Mouse (Mus musculus): ENCODE measurements around the gene Ablim1. TPM values are rescaled to one million over a fixed set of nuclear protein-coding genes. Genes with fewer than 3 reads are reported as not detected.
"Not testable (repeated sequence)": the region's sequence is repeated elsewhere in the genome, so short reads cannot be mapped to it uniquely, and the experiment has no call there.

Ablim1 gene
- polyA plus RNA-seq, 1 experiment from 2014 or later, result 30.2 TPM

DNA sequence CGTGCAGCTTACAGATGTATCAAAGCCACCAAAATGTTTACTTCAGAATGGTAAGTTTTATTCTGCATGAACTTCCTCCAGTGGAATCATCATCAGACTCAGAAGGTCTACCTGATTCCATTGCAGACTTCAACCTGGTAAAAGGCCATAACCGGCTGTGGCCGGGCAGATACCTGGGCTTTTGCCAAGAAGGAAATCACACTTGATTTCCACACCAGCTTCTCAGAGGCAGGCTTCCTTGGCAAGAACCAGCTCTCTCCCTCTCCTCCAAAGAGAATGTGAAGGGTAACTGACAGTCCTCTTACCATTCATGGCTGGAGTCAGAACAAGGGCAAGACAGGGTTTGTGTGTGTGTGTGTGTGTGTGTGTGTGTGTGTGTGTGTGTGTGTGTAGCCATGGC, 171.1 kb downstream of the Ablim1 start:
- no peaks in the 10 kb centered on the region; the same call in 1 of the 2 replicates for H3K4me1 ChIP-seq (replicated peaks; ENCODE audit: control insufficient read depth, insufficient read depth, low read length)
- H3K9me3 ChIP-seq (ENCODE audit: control insufficient read depth, low read length), result peaks cover 5% of the 10 kb centered on the region; the same call in 1 of the 2 replicates
- ATAC-seq (replicated peaks; ENCODE audit: low FRiP score, low TSS enrichment, low read depth) (no peak), DNase-seq (ENCODE audit: low spot score) (no peak)
- no peak overlapping the region for H3K27ac ChIP-seq (ENCODE audit: low read depth)
- no peaks in the 10 kb centered on the region for H3K36me3 ChIP-seq (ENCODE audit: control insufficient read depth, insufficient read depth, low read length)
- 76% methylated on average over 3 of the region's 3 CpGs for WGBS
- H3K4me2 ChIP-seq (ENCODE audit: low read length), result no peak overlapping the region
- H3K9ac ChIP-seq (ENCODE audit: low read length), result no peak overlapping the region
- no peaks in the 10 kb centered on the region for H3K27me3 ChIP-seq (replicated peaks; ENCODE audit: control insufficient read depth, insufficient read depth, low read length)
- H3K4me3 ChIP-seq (ENCODE audit: low read depth, low read length), result no peak overlapping the region

DNA sequence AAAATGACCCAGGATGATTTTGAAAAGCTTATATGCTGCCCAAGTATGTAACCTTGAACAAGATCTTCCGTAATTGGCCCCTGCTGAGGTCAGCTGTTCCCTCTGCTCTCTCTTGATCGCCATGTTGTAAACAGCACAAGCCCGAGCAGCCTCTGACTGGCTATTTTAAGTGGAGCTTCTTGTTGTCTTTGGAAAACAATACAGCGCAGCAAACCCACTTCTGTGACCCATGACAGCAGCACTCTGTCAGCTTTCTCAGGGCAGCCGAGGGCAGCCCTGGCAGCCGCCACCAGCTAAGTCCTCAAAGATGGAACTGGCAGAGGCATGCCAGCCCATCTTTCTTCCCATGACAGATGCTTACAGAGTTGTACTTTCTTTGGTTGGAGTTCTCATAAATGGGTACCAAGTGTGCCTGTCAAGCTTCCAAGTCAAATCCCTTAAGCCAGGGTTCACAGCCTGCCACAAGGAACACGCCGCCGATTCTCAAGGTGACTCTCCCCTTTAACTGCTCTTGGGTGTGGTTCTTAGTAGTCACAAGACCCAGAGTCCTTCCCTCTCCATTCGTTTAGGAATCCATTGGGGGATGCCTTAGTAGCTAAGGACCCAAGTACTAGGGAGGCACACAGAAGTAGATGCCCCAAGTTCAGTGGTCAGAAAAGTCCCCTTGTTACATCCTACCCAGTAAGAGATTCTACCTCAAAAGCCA, 172.8 kb downstream of the Ablim1 start:
- H3K36me3 ChIP-seq (ENCODE audit: control insufficient read depth, insufficient read depth, low read length), result no peaks in the 10 kb centered on the region
- H3K4me2 ChIP-seq (ENCODE audit: low read length), result no peak overlapping the region
- no peak overlapping the region for H3K4me3 ChIP-seq (ENCODE audit: low read depth, low read length)
- no peak overlapping the region for H3K9ac ChIP-seq (ENCODE audit: low read length)
- no peak for DNase-seq (ENCODE audit: low spot score)
- ATAC-seq (replicated peaks; ENCODE audit: low FRiP score, low TSS enrichment, low read depth), result no peak
- H3K27ac ChIP-seq (ENCODE audit: low read depth), result no peak overlapping the region
- no peaks in the 10 kb centered on the region for H3K27me3 ChIP-seq (replicated peaks; ENCODE audit: control insufficient read depth, insufficient read depth, low read length)
- WGBS, result 78% methylated on average over 10 of the region's 10 CpGs
- no peaks in the 10 kb centered on the region for H3K4me1 ChIP-seq (replicated peaks; ENCODE audit: control insufficient read depth, insufficient read depth, low read length)
- H3K9me3 ChIP-seq (ENCODE audit: control insufficient read depth, low read length), result peaks cover 5% of the 10 kb centered on the region; the same call in 1 of the 2 replicates

DNA sequence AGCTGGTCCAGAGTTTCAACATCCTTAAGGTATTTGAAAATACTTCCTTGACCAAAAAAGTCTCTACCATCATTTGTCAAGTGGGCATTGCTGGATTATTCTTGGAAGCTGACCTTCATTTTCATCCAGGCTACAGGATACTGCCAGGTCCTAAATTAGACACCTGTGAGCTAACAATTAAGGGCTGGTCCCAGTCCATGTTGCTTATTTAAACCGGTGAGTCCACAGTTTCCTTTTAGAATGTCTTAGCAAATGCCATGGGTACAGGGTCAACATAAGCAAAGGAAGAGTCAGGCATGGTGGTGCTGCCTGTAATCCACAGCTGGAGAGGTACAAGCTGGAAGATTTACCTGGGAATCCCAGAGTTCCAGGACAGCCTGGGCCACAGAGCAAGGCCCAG, 173.8 kb downstream of the Ablim1 start:
- Histone ChIP-seq H3K4me3 (ENCODE audit: low read depth, low read length) (no peak overlapping the region), H3K4me1 (replicated peaks; ENCODE audit: control insufficient read depth, insufficient read depth, low read length) (no peaks in the 10 kb centered on the region), H3K27me3 (replicated peaks; ENCODE audit: control insufficient read depth, insufficient read depth, low read length) (no peaks in the 10 kb centered on the region), H3K9ac (ENCODE audit: low read length) (no peak overlapping the region), H3K9me3 (ENCODE audit: control insufficient read depth, low read length) (peaks cover 5% of the 10 kb centered on the region; the same call in 1 of the 2 replicates), H3K27ac (ENCODE audit: low read depth) (no peak overlapping the region), H3K4me2 (ENCODE audit: low read length) (no peak overlapping the region), H3K36me3 (ENCODE audit: control insufficient read depth, insufficient read depth, low read length) (no peaks in the 10 kb centered on the region)
- 52% methylated on average over 1 of the region's 1 CpGs for WGBS
- DNase-seq (ENCODE audit: low spot score), result no peak
- no peak for ATAC-seq (replicated peaks; ENCODE audit: low FRiP score, low TSS enrichment, low read depth)

DNA sequence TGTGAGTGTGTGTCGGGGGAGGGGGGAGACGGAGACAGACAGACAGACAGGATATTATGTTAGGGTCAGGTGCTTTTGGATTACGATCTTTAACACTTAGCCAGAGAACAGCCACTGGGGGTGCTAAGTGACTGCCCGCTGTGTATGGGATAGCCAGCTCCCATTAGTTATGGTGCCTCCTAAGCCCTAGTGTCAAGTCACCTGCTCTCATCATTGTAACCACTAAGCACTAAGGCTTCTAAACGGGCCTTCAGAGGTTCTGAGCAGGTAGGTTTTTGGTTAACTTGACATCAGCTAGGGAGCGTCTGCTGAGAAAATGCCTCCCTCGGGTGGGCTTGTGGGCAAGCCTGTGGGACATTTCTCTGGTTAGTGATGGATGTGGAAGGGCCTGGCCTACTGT, 174.6 kb downstream of the Ablim1 start:
- H3K4me1 ChIP-seq (replicated peaks; ENCODE audit: control insufficient read depth, insufficient read depth, low read length), result peaks cover under 1% of the 10 kb centered on the region
- no peaks in the 10 kb centered on the region for H3K36me3 ChIP-seq (ENCODE audit: control insufficient read depth, insufficient read depth, low read length)
- 72% methylated on average over 7 of the region's 7 CpGs for WGBS
- DNase-seq (ENCODE audit: low spot score) (no peak), ATAC-seq (replicated peaks; ENCODE audit: low FRiP score, low TSS enrichment, low read depth) (no peak)
- H3K9ac ChIP-seq (ENCODE audit: low read length), result no peak overlapping the region
- H3K27me3 ChIP-seq (replicated peaks; ENCODE audit: control insufficient read depth, insufficient read depth, low read length), result no peaks in the 10 kb centered on the region
- no peak overlapping the region for H3K27ac ChIP-seq (ENCODE audit: low read depth)
- H3K4me2 ChIP-seq (ENCODE audit: low read length), result no peak overlapping the region
- peaks cover 5% of the 10 kb centered on the region; the same call in 1 of the 2 replicates for H3K9me3 ChIP-seq (ENCODE audit: control insufficient read depth, low read length)
- no peak overlapping the region for H3K4me3 ChIP-seq (ENCODE audit: low read depth, low read length)

DNA sequence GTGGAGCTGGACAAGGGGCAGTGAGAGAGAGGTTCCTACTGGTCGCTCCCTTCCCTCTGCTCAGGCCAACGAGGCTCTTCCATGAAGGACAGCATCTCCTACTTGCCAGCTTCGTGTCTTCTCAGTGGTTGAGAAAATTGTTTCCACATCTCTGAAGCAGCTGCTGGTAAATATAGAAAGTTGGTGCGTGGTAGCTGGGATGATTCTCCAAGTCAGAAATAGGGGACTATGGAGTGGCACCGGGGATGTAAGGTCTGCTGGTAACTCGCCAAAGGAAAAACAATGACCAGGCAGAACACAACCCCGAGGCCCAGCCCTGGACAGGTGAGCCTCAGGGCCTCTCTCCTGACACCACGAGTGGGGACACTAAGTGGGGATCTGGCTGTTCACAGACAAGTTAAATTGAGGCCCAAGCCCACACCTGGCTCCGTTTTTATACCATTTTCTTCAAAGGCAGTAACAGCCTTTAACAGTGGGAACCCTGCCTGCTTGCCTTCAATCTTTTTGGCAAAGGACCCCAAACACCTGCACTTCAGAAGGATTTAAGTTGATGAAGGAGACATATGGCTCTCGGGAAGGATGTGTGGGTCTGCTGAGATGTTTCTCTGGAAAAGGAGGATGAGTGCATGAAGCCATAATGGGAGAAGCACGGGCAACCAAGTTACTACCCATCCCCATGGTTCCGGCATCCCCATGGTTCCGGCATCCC, 175.7 kb downstream of the Ablim1 start:
- H3K36me3 ChIP-seq (ENCODE audit: control insufficient read depth, insufficient read depth, low read length), result no peaks in the 10 kb centered on the region
- no peaks in the 10 kb centered on the region for H3K27me3 ChIP-seq (replicated peaks; ENCODE audit: control insufficient read depth, insufficient read depth, low read length)
- no peak overlapping the region for H3K4me2 ChIP-seq (ENCODE audit: low read length)
- H3K9ac ChIP-seq (ENCODE audit: low read length), result no peak overlapping the region
- no peak overlapping the region for H3K4me3 ChIP-seq (ENCODE audit: low read depth, low read length)
- WGBS, result 78% methylated on average over 13 of the region's 13 CpGs
- H3K27ac ChIP-seq (ENCODE audit: low read depth), result no peak overlapping the region
- ATAC-seq (replicated peaks; ENCODE audit: low FRiP score, low TSS enrichment, low read depth) (no peak), DNase-seq (ENCODE audit: low spot score) (no peak)
- peaks cover 11% of the 10 kb centered on the region for H3K4me1 ChIP-seq (replicated peaks; ENCODE audit: control insufficient read depth, insufficient read depth, low read length)
- no peaks in the 10 kb centered on the region; the same call in 1 of the 2 replicates for H3K9me3 ChIP-seq (ENCODE audit: control insufficient read depth, low read length)

DNA sequence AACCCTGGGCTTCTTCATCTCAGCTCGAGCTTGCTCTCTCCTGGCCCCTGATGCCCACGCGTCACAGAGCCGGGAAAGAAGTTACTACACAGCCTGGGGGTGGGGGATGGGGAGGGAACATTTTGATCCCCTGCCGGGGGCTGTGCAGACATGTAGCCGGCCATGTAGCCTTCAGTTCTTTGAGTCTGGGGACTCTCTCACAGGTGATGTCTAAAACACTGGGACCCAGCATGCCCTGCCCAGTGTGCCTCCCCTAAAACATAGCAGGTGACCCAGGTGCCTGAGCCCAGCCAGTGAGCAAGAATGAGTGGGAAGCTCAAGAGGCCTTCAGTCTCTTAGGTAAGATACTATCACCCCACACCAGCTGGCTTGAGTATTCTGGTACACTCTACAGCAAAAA, 176.2 kb downstream of the Ablim1 start:
- H3K9ac ChIP-seq (ENCODE audit: low read length), result no peak overlapping the region
- no peak overlapping the region for H3K4me3 ChIP-seq (ENCODE audit: low read depth, low read length)
- 79% methylated on average over 6 of the region's 6 CpGs for WGBS
- ATAC-seq (replicated peaks; ENCODE audit: low FRiP score, low TSS enrichment, low read depth) (no peak), DNase-seq (ENCODE audit: low spot score) (no peak)
- no peaks in the 10 kb centered on the region for H3K27me3 ChIP-seq (replicated peaks; ENCODE audit: control insufficient read depth, insufficient read depth, low read length)
- no peaks in the 10 kb centered on the region for H3K36me3 ChIP-seq (ENCODE audit: control insufficient read depth, insufficient read depth, low read length)
- H3K27ac ChIP-seq (ENCODE audit: low read depth), result no peak overlapping the region
- peaks cover 12% of the 10 kb centered on the region for H3K4me1 ChIP-seq (replicated peaks; ENCODE audit: control insufficient read depth, insufficient read depth, low read length)
- no peak overlapping the region for H3K4me2 ChIP-seq (ENCODE audit: low read length)
- no peaks in the 10 kb centered on the region for H3K9me3 ChIP-seq (ENCODE audit: control insufficient read depth, low read length)

DNA sequence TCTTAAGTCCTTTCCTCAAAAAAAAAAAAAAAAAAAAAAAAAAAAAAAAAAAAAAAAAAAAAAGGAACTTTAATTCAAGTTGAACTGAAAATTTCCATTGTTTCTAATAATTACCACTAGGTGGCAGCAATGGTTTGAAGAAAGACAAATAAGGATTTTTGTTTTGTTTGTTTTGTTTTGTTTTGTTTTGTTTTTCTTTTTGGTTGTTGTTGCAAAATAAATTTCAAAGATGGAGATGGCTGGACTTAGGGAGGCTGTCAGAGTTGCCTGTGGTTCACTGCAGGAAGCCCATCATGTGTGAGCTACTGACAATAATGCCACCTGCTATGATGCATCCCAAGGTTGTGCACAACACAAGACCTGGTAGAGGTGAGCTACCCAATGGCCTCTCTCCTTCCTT, 176.7 kb downstream of the Ablim1 start:
- H3K4me1 ChIP-seq (replicated peaks; ENCODE audit: control insufficient read depth, insufficient read depth, low read length), result peaks cover 12% of the 10 kb centered on the region
- DNase-seq (ENCODE audit: low spot score) (no peak), ATAC-seq (replicated peaks; ENCODE audit: low FRiP score, low TSS enrichment, low read depth) (no peak)
- no peak overlapping the region for H3K4me2 ChIP-seq (ENCODE audit: low read length)
- H3K27me3 ChIP-seq (replicated peaks; ENCODE audit: control insufficient read depth, insufficient read depth, low read length), result no peaks in the 10 kb centered on the region
- no peak overlapping the region for H3K27ac ChIP-seq (ENCODE audit: low read depth)
- H3K9me3 ChIP-seq (ENCODE audit: control insufficient read depth, low read length), result no peaks in the 10 kb centered on the region
- no peak overlapping the region for H3K4me3 ChIP-seq (ENCODE audit: low read depth, low read length)
- no peaks in the 10 kb centered on the region for H3K36me3 ChIP-seq (ENCODE audit: control insufficient read depth, insufficient read depth, low read length)
- no peak overlapping the region for H3K9ac ChIP-seq (ENCODE audit: low read length)

DNA sequence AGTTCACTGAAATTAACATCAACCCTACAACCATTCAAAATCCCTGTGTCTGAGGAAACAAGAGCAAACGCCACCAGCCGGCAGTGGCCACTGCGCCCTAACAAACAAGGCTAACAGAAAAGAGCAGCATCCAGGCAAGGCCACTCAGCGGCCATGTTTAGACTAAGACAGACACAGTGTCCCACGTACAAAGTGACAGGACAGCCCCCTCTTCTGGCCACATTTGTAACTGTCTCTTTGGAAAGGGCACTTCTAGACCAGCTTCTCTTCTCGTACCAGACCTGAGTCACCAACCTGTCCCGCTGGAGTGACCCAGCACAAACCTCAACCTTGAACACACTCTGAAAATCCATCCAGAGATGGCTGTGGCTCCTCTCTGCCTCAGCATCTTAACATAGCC, 178.5 kb downstream of the Ablim1 start:
- Histone ChIP-seq H3K27ac (ENCODE audit: low read depth) (no peak overlapping the region), H3K4me1 (replicated peaks; ENCODE audit: control insufficient read depth, insufficient read depth, low read length) (peaks cover 12% of the 10 kb centered on the region), H3K9me3 (ENCODE audit: control insufficient read depth, low read length) (no peaks in the 10 kb centered on the region), H3K4me2 (ENCODE audit: low read length) (no peak overlapping the region), H3K36me3 (ENCODE audit: control insufficient read depth, insufficient read depth, low read length) (no peaks in the 10 kb centered on the region), H3K9ac (ENCODE audit: low read length) (no peak overlapping the region), H3K4me3 (ENCODE audit: low read depth, low read length) (no peak overlapping the region), H3K27me3 (replicated peaks; ENCODE audit: control insufficient read depth, insufficient read depth, low read length) (no peaks in the 10 kb centered on the region)
- 52% methylated on average over 7 of the region's 7 CpGs for WGBS
- ATAC-seq (replicated peaks; ENCODE audit: low FRiP score, low TSS enrichment, low read depth), result no peak
- peak; percentile 74 for DNase-seq (ENCODE audit: low spot score)

DNA sequence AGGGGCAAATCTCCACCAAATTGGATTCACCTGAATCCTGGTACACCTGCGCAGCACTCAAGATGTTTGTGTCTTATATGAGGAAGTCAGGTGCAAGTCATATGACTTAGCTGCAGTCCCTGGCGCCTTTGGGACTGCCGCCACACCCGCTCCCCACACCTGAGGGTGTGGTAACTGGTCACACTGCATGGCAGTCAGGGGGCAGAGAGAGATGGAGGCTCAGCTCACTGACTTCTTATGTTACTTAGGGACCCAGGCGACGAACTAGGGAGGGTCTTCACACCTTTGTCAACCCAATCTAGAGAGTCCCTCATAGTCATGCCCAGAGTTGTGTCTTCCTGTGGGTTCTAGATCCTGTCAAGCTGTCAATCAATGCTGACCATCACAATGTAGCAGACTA, 179.1 kb downstream of the Ablim1 start:
- 0 out of 2 replicates have a peak, but pooled peaks have one; percentile 15 for ATAC-seq (replicated peaks; ENCODE audit: low FRiP score, low TSS enrichment, low read depth)
- not testable (repeated sequence) for DNase-seq (ENCODE audit: low spot score); H3K4me2 ChIP-seq (ENCODE audit: low read length); H3K27me3 ChIP-seq (replicated peaks; ENCODE audit: control insufficient read depth, insufficient read depth, low read length); H3K9me3 ChIP-seq (ENCODE audit: control insufficient read depth, low read length); H3K27ac ChIP-seq (ENCODE audit: low read depth); H3K36me3 ChIP-seq (ENCODE audit: control insufficient read depth, insufficient read depth, low read length); H3K9ac ChIP-seq (ENCODE audit: low read length); H3K4me3 ChIP-seq (ENCODE audit: low read depth, low read length)
- 91% methylated on average over 6 of the region's 6 CpGs for WGBS
- H3K4me1 ChIP-seq (replicated peaks; ENCODE audit: control insufficient read depth, insufficient read depth, low read length), result peaks cover 12% of the 10 kb centered on the region
